Mouse (Mus musculus) lung, postnatal 0 days (tissue): Measurements from ENCODE around the gene Topbp1. TPM values are rescaled to one million over a fixed set of nuclear protein-coding genes. Genes with fewer than 3 reads are reported as not detected.

Experiments
- ATAC-seq: fragments of 200-750 bp; cut with Nextera tagmentation; 2 replicates; pipeline ENCODE4 v1.8.0; 2017; ENCODE audit warnings: moderate library complexity
- DNase-seq: peaks from one replicate; pipeline ENCODE4 v3.0.0-alpha.2; 2016; ENCODE audit warnings: low spot score
- H3K27ac ChIP-seq: fragments of 300-500 bp; sonication (generic); 2 replicates; pipeline ENCODE4 v1.5.1; 2014; ENCODE audit warnings: antibody characterized with exemption, mild to moderate bottlenecking, low read length, mixed read lengths
- H3K27me3 ChIP-seq: fragments of 300-500 bp; sonication (generic); replicated peaks from 2 replicates; pipeline ENCODE4 v1.6.1; 2014; ENCODE audit warnings: low read length, mixed read lengths; ENCODE audit not compliant: insufficient read depth
- H3K36me3 ChIP-seq: fragments of 300-500 bp; sonication (generic); 2 replicates; pipeline ENCODE4 v1.6.1; 2014; ENCODE audit warnings: low read length, mixed read lengths; ENCODE audit not compliant: insufficient read depth
- H3K4me1 ChIP-seq: fragments of 300-500 bp; sonication (generic); 2 replicates; pipeline ENCODE4 v1.6.1; 2014; ENCODE audit warnings: antibody characterized with exemption, low read depth, low read length, mixed read lengths; ENCODE audit not compliant: insufficient read depth
- H3K4me2 ChIP-seq: fragments of 300-500 bp; sonication (generic); replicated peaks from 2 replicates; pipeline ENCODE4 v1.6.1; 2014; ENCODE audit warnings: low read depth, mild to moderate bottlenecking, low read length, moderate library complexity, mixed read lengths
- H3K4me3 ChIP-seq: fragments of 300-500 bp; sonication (generic); 2 replicates; pipeline ENCODE4 v1.5.1; 2014; ENCODE audit warnings: low read depth, low read length
- H3K9ac ChIP-seq: fragments of 300-500 bp; sonication (generic); replicated peaks from 2 replicates; pipeline ENCODE4 v1.6.1; 2014; ENCODE audit warnings: low read depth, mild to moderate bottlenecking
- H3K9me3 ChIP-seq: fragments of 300-500 bp; sonication (generic); 2 replicates; pipeline ENCODE4 v1.6.1; 2016; ENCODE audit warnings: low read length, mixed read lengths
- CTCF ChIP-seq: IDR thresholded peaks from 2 replicates; pipeline ENCODE4 v1.5.1; 2016; ENCODE audit warnings: antibody characterized with exemption, mild to moderate bottlenecking
- EP300 ChIP-seq: IDR thresholded peaks from 2 replicates; pipeline ENCODE4 v1.6.1; 2016; ENCODE audit warnings: antibody characterized with exemption, mild to moderate bottlenecking, control low read depth
- WGBS: fragments of 180-500 bp; shearing (Covaris S2); extraction: QIAGEN DNeasy Blood & Tissue Kit; methylation state at CpG from one replicate; pipeline ENCODE4 v1.1.7; 2014; 5-methylcytosine and 5-hydroxymethylcytosine counted together
- polyA plus RNA-seq: library from polyadenylated mRNA; unstranded; fragments of >200 nt; fragmentation: Nextera tagmentation; extraction: Ambion mirVana; gene quantifications from 2 replicates; pipeline ENCODE4 v1.2.1, GENCODE M21; 2015

Topbp1 gene
- polyA plus RNA-seq, 1 experiment from 2014 or later, result 15.7 TPM

GRCm38 (mm10) chr9:103378686-103379085 lies 73.7 kb downstream of the Topbp1 start:
- Histone ChIP-seq H3K27me3 (no peaks in the 10 kb centered on the region), H3K9ac (no peak overlapping the region), H3K4me1 (no peaks in the 10 kb centered on the region), H3K4me2 (no peak overlapping the region), H3K9me3 (no peaks in the 10 kb centered on the region), H3K27ac (no peak overlapping the region), H3K4me3 (no peak overlapping the region), H3K36me3 (no peaks in the 10 kb centered on the region)
- WGBS, result 62% methylated on average over 10 of the region's 10 CpGs
- ATAC-seq, result no peak
- no peak for DNase-seq
- TF ChIP-seq CTCF, result no peak
- TF ChIP-seq EP300, result no peak

GRCm38 (mm10) chr9:103379199-103379598 lies 74.2 kb downstream of the Topbp1 start:
- no peak overlapping the region for H3K4me3 ChIP-seq
- H3K4me1 ChIP-seq, result no peaks in the 10 kb centered on the region
- WGBS, result 54% methylated on average over 9 of the region's 9 CpGs
- H3K9me3 ChIP-seq, result no peaks in the 10 kb centered on the region
- ATAC-seq (no peak), DNase-seq (no peak)
- no peak overlapping the region for H3K9ac ChIP-seq
- H3K27ac ChIP-seq, result no peak overlapping the region
- H3K36me3 ChIP-seq, result no peaks in the 10 kb centered on the region
- H3K4me2 ChIP-seq, result no peak overlapping the region
- H3K27me3 ChIP-seq, result no peaks in the 10 kb centered on the region
- no peak for TF ChIP-seq CTCF
- no peak for TF ChIP-seq EP300

- no peak for ATAC-seq
- no peak overlapping the region for H3K9ac ChIP-seq
- H3K4me1 ChIP-seq, result no peaks in the 10 kb centered on the region
- no peaks in the 10 kb centered on the region for H3K27me3 ChIP-seq
- no peak for DNase-seq
- no peak overlapping the region for H3K4me3 ChIP-seq
- no peaks in the 10 kb centered on the region for H3K36me3 ChIP-seq
- TF ChIP-seq EP300, result no peak
- TF ChIP-seq CTCF, result no peak
- 89% methylated on average over 4 of the region's 4 CpGs for WGBS
- H3K9me3 ChIP-seq, result no peaks in the 10 kb centered on the region
- H3K4me2 ChIP-seq, result no peak overlapping the region
- no peak overlapping the region for H3K27ac ChIP-seq
Measured at GRCm38 (mm10) chr9:103380566-103380965, 75.6 kb downstream of the Topbp1 start.

GRCm38 (mm10) chr9:103382989-103383388 lies 78.0 kb downstream of the Topbp1 start:
- H3K27ac ChIP-seq, result no peak overlapping the region
- WGBS, result 39% methylated on average over 6 of the region's 6 CpGs
- TF ChIP-seq EP300 (peak; percentile 19; the same call in 1 of the 2 replicates), CTCF (no peak)
- ATAC-seq (peak; percentile 43; the same call in 1 of the 2 replicates), DNase-seq (peak; percentile 35)
- H3K27me3 ChIP-seq, result no peaks in the 10 kb centered on the region
- no peaks in the 10 kb centered on the region for H3K36me3 ChIP-seq
- H3K9ac ChIP-seq, result no peak overlapping the region
- H3K4me1 ChIP-seq, result no peaks in the 10 kb centered on the region
- H3K4me2 ChIP-seq, result no peak overlapping the region
- no peaks in the 10 kb centered on the region for H3K9me3 ChIP-seq
- H3K4me3 ChIP-seq, result no peak overlapping the region

- Histone ChIP-seq H3K4me3 (no peak overlapping the region), H3K4me1 (no peaks in the 10 kb centered on the region), H3K9me3 (no peaks in the 10 kb centered on the region), H3K4me2 (no peak overlapping the region), H3K27ac (no peak overlapping the region), H3K27me3 (no peaks in the 10 kb centered on the region), H3K36me3 (no peaks in the 10 kb centered on the region), H3K9ac (no peak overlapping the region)
- no peak for TF ChIP-seq EP300
- no peak for TF ChIP-seq CTCF
- DNase-seq, result no peak
- 97% methylated on average over 1 of the region's 1 CpGs for WGBS
- no peak for ATAC-seq
Measured at GRCm38 (mm10) chr9:103383576-103383975, 78.6 kb downstream of the Topbp1 start.

- WGBS, result 60% methylated on average over 4 of the region's 4 CpGs
- Histone ChIP-seq H3K27ac (no peak overlapping the region), H3K27me3 (no peaks in the 10 kb centered on the region), H3K9ac (no peak overlapping the region), H3K36me3 (no peaks in the 10 kb centered on the region), H3K4me1 (no peaks in the 10 kb centered on the region), H3K4me3 (no peak overlapping the region), H3K4me2 (no peak overlapping the region), H3K9me3 (no peaks in the 10 kb centered on the region)
- ATAC-seq (no peak), DNase-seq (no peak)
- TF ChIP-seq CTCF (no peak), EP300 (no peak)
Measured at GRCm38 (mm10) chr9:103384141-103384796, 79.3 kb downstream of the Topbp1 start.

GRCm38 (mm10) chr9:103385600-103385999 lies 80.6 kb downstream of the Topbp1 start:
- H3K4me2 ChIP-seq, result no peak overlapping the region
- TF ChIP-seq CTCF (no peak), EP300 (no peak)
- DNase-seq (no peak), ATAC-seq (no peak)
- no peak overlapping the region for H3K9ac ChIP-seq
- no peaks in the 10 kb centered on the region for H3K27me3 ChIP-seq
- H3K27ac ChIP-seq, result no peak overlapping the region
- H3K4me3 ChIP-seq, result no peak overlapping the region
- H3K9me3 ChIP-seq, result no peaks in the 10 kb centered on the region
- no peaks in the 10 kb centered on the region for H3K4me1 ChIP-seq
- no peaks in the 10 kb centered on the region for H3K36me3 ChIP-seq
- 7% methylated on average over 1 of the region's 1 CpGs for whole genome bisulfite sequencing
